Mouse (Mus musculus) CH12.LX (cell line): ENCODE data around the gene Ntn1. TPM values are rescaled to one million over a fixed set of nuclear protein-coding genes. Genes with fewer than 3 reads are reported as not detected.

Experiments
- DNase-seq: peaks from one replicate; pipeline ENCODE4 v3.0.0-alpha.2; 2013; ENCODE audit errors: extremely low read depth
- H3K27ac ChIP-seq: 2 replicates; pipeline ENCODE4 v1.5.1; 2012; ENCODE audit warnings: low read depth, mild to moderate bottlenecking, control low read depth, moderate library complexity; ENCODE audit not compliant: insufficient read depth
- H3K27me3 ChIP-seq: replicated peaks from 2 replicates; pipeline ENCODE3; 2012; ENCODE audit warnings: inconsistent platforms
- H3K36me3 ChIP-seq, 2 experiments: replicated peaks in 1 of 2; 2 replicates each; pipeline versions ENCODE3 to v1.6.1; 2012; ENCODE audit warnings: inconsistent platforms in 1 of 2, low read length in 1 of 2, mild to moderate bottlenecking in 1 of 2, mixed read lengths in 1 of 2, moderate library complexity in 1 of 2; ENCODE audit not compliant: control insufficient read depth in 1 of 2, insufficient read depth in 1 of 2
- H3K4me1 ChIP-seq, 2 experiments: 2 replicates each; pipeline ENCODE4 v1.6.1; 2012; ENCODE audit warnings: inconsistent platforms in 1 of 2, moderate library complexity in 1 of 2; ENCODE audit not compliant: insufficient read depth in 2 of 2, control insufficient read depth in 1 of 2
- H3K4me2 ChIP-seq: 2 replicates; pipeline ENCODE4 v1.6.1; 2012; ENCODE audit warnings: low read depth, mild to moderate bottlenecking, control low read depth; ENCODE audit not compliant: poor library complexity, insufficient read depth, severe bottlenecking
- H3K4me3 ChIP-seq, 3 experiments: fragments of 150-350 bp in 1 of 3; sonication (generic) in 1 of 3; replicated peaks in 1 of 3; 2 replicates each; pipeline versions ENCODE3 to v1.5.1; 2011 to 2012; ENCODE audit warnings: low read depth in 2 of 3, low read length in 2 of 3, mild to moderate bottlenecking in 2 of 3, moderate library complexity in 2 of 3, control low read depth in 1 of 3, improper control_type of control experiment in 1 of 3, inconsistent platforms in 1 of 3, mixed read lengths in 1 of 3; ENCODE audit not compliant: poor library complexity in 1 of 3
- H3K79me2 ChIP-seq: replicated peaks from 2 replicates; pipeline ENCODE4 v1.6.1; 2012; ENCODE audit warnings: mild to moderate bottlenecking, moderate library complexity; ENCODE audit not compliant: control insufficient read depth, poor library complexity, insufficient read depth, severe bottlenecking; ENCODE audit errors: extremely low read depth
- H3K9ac ChIP-seq: 2 replicates; pipeline ENCODE4 v1.6.1; 2012; ENCODE audit warnings: low read depth, mild to moderate bottlenecking, control low read depth, moderate library complexity; ENCODE audit not compliant: insufficient read depth
- H3K9me3 ChIP-seq: replicated peaks from 2 replicates; pipeline ENCODE3; 2012; ENCODE audit warnings: low read length, inconsistent platforms, mixed read lengths
- CTCF ChIP-seq, 2 experiments: IDR thresholded peaks in 1 of 2; conservative IDR thresholded peaks in 1 of 2; 2 replicates each; pipeline ENCODE4 v1.5.1; 2011 to 2012; ENCODE audit warnings: low read depth in 2 of 2, low read length in 2 of 2, improper control_type of control experiment in 1 of 2, inconsistent platforms in 1 of 2, mild to moderate bottlenecking in 1 of 2, moderate library complexity in 1 of 2
- EP300 ChIP-seq: IDR thresholded peaks from 2 replicates; pipeline ENCODE4 v1.6.1; 2011; ENCODE audit warnings: low read length, improper control_type of control experiment
- HCFC1 ChIP-seq: IDR thresholded peaks from 2 replicates; pipeline ENCODE4 v1.6.1; 2012; ENCODE audit warnings: low read depth, mild to moderate bottlenecking, inconsistent platforms, low read length, improper control_type of control experiment
- IRF4 ChIP-seq: IDR thresholded peaks from 2 replicates; pipeline ENCODE4 v1.6.1; 2014; ENCODE audit warnings: low read depth, mild to moderate bottlenecking, inconsistent platforms, low read length, improper control_type of control experiment
- JUND ChIP-seq: conservative IDR thresholded peaks from 2 replicates; pipeline ENCODE4 v1.6.1; 2011; ENCODE audit warnings: low read depth, low read length, improper control_type of control experiment
- MAFK ChIP-seq: IDR thresholded peaks from 2 replicates; pipeline ENCODE4 v1.6.1; 2011; ENCODE audit warnings: low read length, improper control_type of control experiment; ENCODE audit not compliant: insufficient replicate concordance
- MAX ChIP-seq: IDR thresholded peaks from 2 replicates; pipeline ENCODE4 v1.6.1; 2011; ENCODE audit warnings: low read length, improper control_type of control experiment
- MAZ ChIP-seq: IDR thresholded peaks from 2 replicates; pipeline ENCODE4 v1.6.1; 2012; ENCODE audit warnings: low read depth, mild to moderate bottlenecking, inconsistent platforms, low read length, improper control_type of control experiment, moderate library complexity
- NRF1 ChIP-seq: IDR thresholded peaks from 2 replicates; pipeline ENCODE4 v1.6.1; 2014; ENCODE audit warnings: low read depth, mild to moderate bottlenecking, inconsistent platforms, low read length, improper control_type of control experiment, moderate library complexity
- POLR2A ChIP-seq: IDR thresholded peaks from 2 replicates; pipeline ENCODE4 v1.6.1; 2011; ENCODE audit warnings: low read depth, mild to moderate bottlenecking, improper control_type of control experiment, low read length
- RAD21 ChIP-seq: IDR thresholded peaks from 2 replicates; pipeline ENCODE4 v1.6.1; 2011; ENCODE audit warnings: low read depth, mild to moderate bottlenecking, low read length, improper control_type of control experiment, moderate library complexity
- RCOR1 ChIP-seq: conservative IDR thresholded peaks from 2 replicates; pipeline ENCODE4 v1.6.1; 2012; ENCODE audit warnings: low read depth, mild to moderate bottlenecking, inconsistent platforms, low read length, improper control_type of control experiment
- SMC3 ChIP-seq: IDR thresholded peaks from 2 replicates; pipeline ENCODE4 v1.6.1; 2011; ENCODE audit warnings: low read depth, low read length, improper control_type of control experiment
- UBTF ChIP-seq: IDR thresholded peaks from 2 replicates; pipeline ENCODE4 v1.6.1; 2012; ENCODE audit warnings: low read depth, mild to moderate bottlenecking, inconsistent platforms, low read length, improper control_type of control experiment, moderate library complexity
- USF2 ChIP-seq: conservative IDR thresholded peaks from 2 replicates; pipeline ENCODE4 v1.6.1; 2011; ENCODE audit warnings: low read depth, low read length, improper control_type of control experiment
- ZMIZ1 ChIP-seq: IDR thresholded peaks from 2 replicates; pipeline ENCODE4 v1.6.1; 2012; ENCODE audit warnings: low read depth, mild to moderate bottlenecking, inconsistent platforms, low read length, improper control_type of control experiment
- ZNF384 ChIP-seq: IDR thresholded peaks from 2 replicates; pipeline ENCODE4 v1.6.1; 2012; ENCODE audit warnings: low read depth, low read length, improper control_type of control experiment, inconsistent platforms
- dilution Hi-C: fragments of 300-500 bp; cut with MboI; formaldehyde crosslinking; loops from 2 replicates; pipeline ENCODE4 v1.14.3; 2020; ENCODE audit warnings: low sequenced_read_pairs; ENCODE audit not compliant: extremely low pct_unique_long_range_greater_than_20kb, extremely low pct_ligation_motif_present
- in situ Hi-C: fragments of 300-500 bp; cut with MboI; formaldehyde crosslinking; loops from 3 replicates; pipeline ENCODE4 v1.14.3; 2019; ENCODE audit warnings: low sequenced_read_pairs, low pct_ligation_motif_present, low pct_unique_long_range_greater_than_20kb, mixed read lengths
- polyA plus RNA-seq: library from polyadenylated mRNA; unstranded; fragments of >175 nt; gene quantifications from 2 replicates; pipeline ENCODE4 v1.2.1, GENCODE M21; 2012; ENCODE audit warnings: low read depth; ENCODE audit not compliant: insufficient read length
- total RNA-seq, 2 experiments: library from RNA; depleted of rRNA; stranded (reverse); fragments of 300-350 nt in 1 of 2; fragments of >200 nt in 1 of 2; gene quantifications; 2 replicates each; pipeline ENCODE4 v1.2.3; 2012 to 2014

The Ntn1 gene
- total and polyA plus RNA-seq, 3 experiments, result 0.54 to 1.2 (median 0.59) TPM

DNA sequence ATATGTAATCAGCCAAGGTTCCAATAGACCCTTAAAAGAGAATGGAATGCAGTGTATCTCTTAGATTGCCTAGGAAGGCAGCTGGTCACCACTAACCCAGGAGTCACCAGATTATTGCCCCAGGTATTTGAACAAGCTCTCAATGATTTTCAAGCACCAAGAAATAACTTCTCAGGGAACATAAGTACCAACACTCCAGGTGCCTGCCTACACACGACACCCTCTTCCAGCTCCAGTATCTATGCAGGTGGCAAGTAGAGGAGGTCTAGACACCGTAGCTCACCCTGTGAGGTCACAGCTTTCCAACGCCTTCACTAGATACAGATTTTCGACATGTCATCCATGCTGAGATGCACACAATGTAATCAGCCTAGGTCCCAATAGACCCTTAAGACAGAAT lies 99.0 kb downstream of the Ntn1 start (continued):
- TF ChIP-seq JUND, result no peak
- TF ChIP-seq, all 38 proteins: peak for 0

DNA sequence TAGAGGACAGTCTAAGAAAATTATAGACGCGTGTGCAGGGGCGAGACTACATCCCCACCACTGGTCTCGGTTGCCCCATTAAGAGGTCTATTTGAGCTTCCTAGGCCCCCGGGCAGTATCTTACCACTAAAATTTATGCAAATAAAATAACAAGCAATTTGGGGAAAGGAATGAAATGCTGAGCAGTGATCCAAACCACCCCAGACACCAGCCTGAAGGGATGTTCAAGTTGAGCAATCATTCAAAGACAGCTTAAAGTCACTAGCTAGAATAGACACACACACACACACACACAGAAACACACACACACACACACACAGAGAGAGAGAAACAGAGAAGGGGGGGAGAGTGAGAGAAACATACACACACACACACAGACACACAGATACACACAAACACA lies 105.1 kb downstream of the Ntn1 start:
- dilution Hi-C loops, result no loop called here
- Histone ChIP-seq H3K79me2 (no peaks in the 10 kb centered on the region), H3K27ac (no peak overlapping the region), H3K9ac (no peak overlapping the region), H3K36me3 (no peaks in the 10 kb centered on the region), H3K27me3 (peaks cover 6% of the 10 kb centered on the region), H3K9me3 (no peaks in the 10 kb centered on the region), H3K4me2 (no peak overlapping the region), H3K4me3 (no peak overlapping the region), H3K4me1 (no peaks in the 10 kb centered on the region)
- TF ChIP-seq IRF4 (no peak), MAZ (no peak), ZMIZ1 (no peak), EP300 (no peak), RCOR1 (no peak), UBTF (no peak), MAX (no peak), NRF1 (no peak), USF2 (no peak), POLR2A (no peak), CTCF (conservative IDR thresholded peaks at IDR 0.05 in 1 of 2, IDR thresholded peaks at IDR 0.05 in 1 of 2; ENCODE audit: low read depth in 2 of 2, low read length in 2 of 2) (no peak), SMC3 (no peak), ZNF384 (no peak), HCFC1 (no peak), MAFK (no peak)
- no peak for DNase-seq
- in situ Hi-C loops, result no loop called here

DNA sequence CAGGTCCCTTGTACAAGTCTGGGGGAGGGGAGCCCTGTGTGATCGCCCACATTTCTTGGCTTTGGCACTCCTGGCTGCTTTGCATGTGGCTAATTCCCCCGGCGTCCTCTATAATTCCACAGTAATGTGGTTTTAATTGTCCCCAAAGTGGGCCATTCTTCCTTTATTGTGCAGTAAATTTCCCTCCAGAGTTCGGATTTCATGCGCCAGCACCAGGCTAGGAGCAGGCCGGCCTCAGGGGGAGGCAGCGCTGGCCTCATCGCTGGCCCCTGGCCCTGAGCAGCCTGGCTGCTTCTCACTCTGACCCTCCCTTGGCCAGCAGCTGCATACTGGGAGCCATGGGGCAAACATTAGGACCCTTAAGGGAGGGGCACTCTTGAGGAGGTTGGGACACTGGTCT lies 110.0 kb downstream of the Ntn1 start:
- DNase-seq, result no peak
- dilution Hi-C loops, result no loop called here

More for the DNA sequence above, 110.0 kb downstream of the Ntn1 start:
- no peak overlapping the region for H3K27ac ChIP-seq
- no peaks in the 10 kb centered on the region for H3K27me3 ChIP-seq
- no peaks in the 10 kb centered on the region for H3K36me3 ChIP-seq
- H3K4me2 ChIP-seq, result no peak overlapping the region
- no peaks in the 10 kb centered on the region for H3K79me2 ChIP-seq
- in situ Hi-C loops, result no loop called here
- H3K9ac ChIP-seq, result no peak overlapping the region
- peaks cover 7 to 24% of the 10 kb centered on the region in 2 experiments; a peak in 3 of 4 replicates for H3K4me1 ChIP-seq
- H3K9me3 ChIP-seq, result no peaks in the 10 kb centered on the region
- H3K4me3 ChIP-seq, result no peak overlapping the region
- no peak for TF ChIP-seq JUND
- TF ChIP-seq SMC3, result no peak
- no peak for TF ChIP-seq RCOR1
- no peak for TF ChIP-seq POLR2A
- no peak for TF ChIP-seq HCFC1
- TF ChIP-seq RAD21, result no peak
